Mouse (Mus musculus): ENCODE measurements around the gene Dock6.

The Dock6 gene

GRCm38 (mm10) chr9:21846755-21847341 lies 5.6 kb downstream of the Dock6 start:
- no peak for DNase-seq (ENCODE audit: low spot score)

GRCm38 (mm10) chr9:21845381-21846080 lies 6.9 kb downstream of the Dock6 start:
- DNase-seq (ENCODE audit: low spot score), result no peak

GRCm38 (mm10) chr9:21843086-21843485 lies 9.3 kb downstream of the Dock6 start:
- no peak for DNase-seq (ENCODE audit: low spot score)

GRCm38 (mm10) chr9:21842391-21842790 lies 10.0 kb downstream of the Dock6 start:
- DNase-seq (ENCODE audit: low spot score), result no peak

GRCm38 (mm10) chr9:21841340-21841739 lies 11.1 kb downstream of the Dock6 start:
- no peak for DNase-seq (ENCODE audit: low spot score)

GRCm38 (mm10) chr9:21840115-21840787 lies 12.2 kb downstream of the Dock6 start:
- peak; percentile 72 for DNase-seq (ENCODE audit: low spot score)

GRCm38 (mm10) chr9:21837690-21838089 lies 14.7 kb downstream of the Dock6 start:
- DNase-seq (ENCODE audit: low spot score), result no peak

- DNase-seq (ENCODE audit: low spot score), result no peak
Observed at GRCm38 (mm10) chr9:21835258-21835912, 17.1 kb downstream of the Dock6 start, which contains the start of gene Angptl8. Gene Angptl8, plus strand, starts transcription at chr9:21835510.

- no peak for DNase-seq (ENCODE audit: low spot score)
Observed at GRCm38 (mm10) chr9:21831558-21832240, 20.7 kb downstream of the Dock6 start.

- DNase-seq (ENCODE audit: low spot score), result no peak
Observed at GRCm38 (mm10) chr9:21830936-21831335, 21.5 kb downstream of the Dock6 start.

GRCm38 (mm10) chr9:21830461-21830850 lies 22.0 kb downstream of the Dock6 start:
- no peak for DNase-seq (ENCODE audit: low spot score)

GRCm38 (mm10) chr9:21829834-21830460 lies 22.5 kb downstream of the Dock6 start:
- DNase-seq (ENCODE audit: low spot score), result no peak

GRCm38 (mm10) chr9:21824366-21824765 lies 28.1 kb downstream of the Dock6 start:
- DNase-seq (ENCODE audit: low spot score), result no peak

GRCm38 (mm10) chr9:21823957-21824356 lies 28.5 kb downstream of the Dock6 start:
- DNase-seq (ENCODE audit: low spot score), result no peak

GRCm38 (mm10) chr9:21822686-21823085 lies 29.7 kb downstream of the Dock6 start:
- DNase-seq (ENCODE audit: low spot score), result no peak

GRCm38 (mm10) chr9:21820183-21820582 lies 32.3 kb downstream of the Dock6 start:
- no peak for DNase-seq (ENCODE audit: low spot score)

- no peak for DNase-seq (ENCODE audit: low spot score)
Observed at GRCm38 (mm10) chr9:21819181-21819729, 33.2 kb downstream of the Dock6 start.

- no peak for DNase-seq (ENCODE audit: low spot score)
Observed at GRCm38 (mm10) chr9:21818561-21818960, 33.9 kb downstream of the Dock6 start.

- DNase-seq (ENCODE audit: low spot score), result no peak
Observed at GRCm38 (mm10) chr9:21818125-21818524, 34.3 kb downstream of the Dock6 start.

- DNase-seq (ENCODE audit: low spot score), result peak; percentile 13
Observed at GRCm38 (mm10) chr9:21816716-21817305, 35.6 kb downstream of the Dock6 start.

GRCm38 (mm10) chr9:21811170-21811569 lies 41.3 kb downstream of the Dock6 start:
- no peak for DNase-seq (ENCODE audit: low spot score)
